Mouse (Mus musculus): ENCODE measurements around the gene AC141477.1.
A peak's percentile ranks its signal among the peaks of the same experiment; 100 is the strongest.

The AC141477.1 gene

DNA sequence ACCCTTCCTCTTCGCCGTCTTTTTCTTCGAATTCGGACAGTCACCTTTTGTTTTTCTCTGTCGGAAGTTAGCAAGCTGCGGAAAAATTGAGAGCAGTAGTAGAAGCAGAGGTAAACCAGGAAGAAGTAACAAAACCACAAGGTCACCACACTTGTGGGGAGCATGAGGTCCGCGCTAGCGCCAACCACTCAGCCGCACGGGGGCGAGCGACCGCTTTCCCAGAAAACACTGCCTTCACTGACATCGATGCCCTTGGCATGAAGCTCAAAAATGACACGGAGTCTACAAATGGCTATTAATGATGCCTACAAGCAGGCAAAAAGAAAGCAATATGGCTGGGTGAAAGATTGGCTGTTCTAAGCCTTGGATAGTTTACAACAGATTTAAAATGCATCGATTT lies at the start of gene AC141477.1:
Gene AC141477.1, minus strand, starts transcription at position 164 of the 400 bp plus-strand sequence.
- DNase-seq, result no peak

DNA sequence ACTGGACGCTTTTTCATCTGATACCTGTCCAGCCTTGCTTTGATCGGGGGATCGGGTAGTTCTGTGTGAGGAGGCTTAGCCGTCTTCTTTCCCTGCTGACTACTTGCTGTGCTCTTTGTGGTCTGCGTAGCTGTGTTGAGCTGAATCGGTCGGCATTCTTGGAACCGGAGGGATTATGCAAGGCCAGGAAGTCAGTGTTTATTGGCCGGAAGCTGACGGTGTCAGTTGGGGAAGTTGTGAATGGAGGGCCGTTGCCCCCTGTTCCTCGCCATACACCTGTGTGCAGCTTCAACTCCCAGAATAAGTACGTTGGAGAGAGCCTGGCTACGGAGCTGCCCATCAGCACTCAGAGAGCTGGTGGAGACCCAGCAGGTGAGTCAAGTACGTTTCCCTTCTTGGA lies 49.0 kb upstream of the AC141477.1 start:
- DNase-seq, result no peak

DNA sequence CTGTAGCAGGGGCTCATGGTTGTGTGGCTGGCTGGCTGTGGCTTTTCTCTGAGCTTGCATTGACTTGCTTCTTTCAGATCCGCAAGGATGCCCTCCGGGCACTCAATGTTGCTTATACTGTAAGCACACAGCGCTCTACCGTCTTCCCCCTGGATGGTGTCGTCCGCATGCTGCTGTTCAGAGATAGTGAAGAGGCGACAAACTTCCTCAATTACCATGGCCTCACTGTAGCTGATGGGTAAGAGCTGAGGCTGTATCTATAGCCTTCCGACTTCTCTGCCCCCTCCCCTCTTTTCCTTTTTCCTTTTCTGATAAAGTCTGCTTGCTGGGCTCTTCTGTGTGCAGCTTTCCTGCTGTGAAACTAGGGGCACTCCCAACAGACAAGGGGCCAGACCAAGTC lies 48.0 kb upstream of the AC141477.1 start:
- no peak for DNase-seq

DNA sequence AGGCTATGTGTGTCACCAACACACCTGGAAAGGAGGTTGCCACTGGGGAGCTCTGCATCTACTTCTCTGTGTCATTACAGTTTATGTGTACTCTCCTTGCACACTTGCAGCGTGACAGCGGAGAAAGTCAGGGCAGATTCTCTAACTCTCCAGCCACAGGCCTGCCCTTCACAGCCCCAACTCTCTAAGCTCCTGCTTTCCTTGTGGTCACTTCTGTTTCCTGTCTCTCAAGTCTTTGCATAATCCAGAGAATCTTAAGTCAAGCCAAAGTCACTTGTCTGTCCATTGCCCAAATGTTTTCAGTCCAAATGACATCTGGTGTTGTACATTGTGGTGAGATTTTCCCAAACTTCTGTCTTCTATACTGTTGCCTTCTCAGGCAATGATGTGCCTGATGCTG lies 46.1 kb upstream of the AC141477.1 start:
- DNase-seq, result no peak

DNA sequence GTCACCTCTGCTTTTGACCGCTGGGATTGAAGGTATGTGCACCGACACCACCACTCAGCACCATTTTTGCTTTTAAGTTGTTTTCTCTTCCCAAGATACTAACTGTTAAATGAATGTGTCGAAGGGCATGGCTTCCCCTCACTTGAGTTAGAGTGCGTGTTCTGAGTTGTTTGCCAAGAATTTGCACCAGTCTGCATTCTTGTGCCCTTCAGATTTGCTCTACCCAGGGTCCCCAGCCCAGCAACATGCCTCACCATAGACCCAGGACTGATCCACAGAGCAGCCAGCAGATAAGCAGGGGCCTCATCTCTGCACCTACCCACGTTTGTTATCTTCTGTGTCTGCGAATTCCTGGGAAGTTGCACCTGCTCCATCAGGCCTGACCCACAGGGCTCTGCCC lies 41.2 kb upstream of the AC141477.1 start:
- DNase-seq, result no peak

DNA sequence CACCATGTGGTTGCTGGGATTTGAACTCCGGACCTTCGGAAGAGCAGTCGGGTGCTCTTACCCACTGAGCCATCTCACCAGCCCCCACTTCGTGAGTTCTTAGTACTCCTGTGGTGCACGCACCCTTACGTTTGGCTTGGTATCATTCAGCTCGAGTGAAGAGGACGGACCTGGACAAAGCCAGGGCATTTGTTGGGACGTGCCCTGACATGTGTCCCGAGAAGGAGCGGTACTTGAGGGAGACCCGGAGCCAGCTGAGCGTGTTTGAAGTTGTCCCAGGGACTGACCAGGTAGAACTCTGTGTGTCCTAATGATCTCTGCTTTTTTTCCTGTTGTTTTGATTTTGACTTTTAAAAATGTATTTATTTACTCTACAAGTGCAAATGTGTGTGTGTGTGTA lies 40.6 kb upstream of the AC141477.1 start:
- no peak for DNase-seq

DNA sequence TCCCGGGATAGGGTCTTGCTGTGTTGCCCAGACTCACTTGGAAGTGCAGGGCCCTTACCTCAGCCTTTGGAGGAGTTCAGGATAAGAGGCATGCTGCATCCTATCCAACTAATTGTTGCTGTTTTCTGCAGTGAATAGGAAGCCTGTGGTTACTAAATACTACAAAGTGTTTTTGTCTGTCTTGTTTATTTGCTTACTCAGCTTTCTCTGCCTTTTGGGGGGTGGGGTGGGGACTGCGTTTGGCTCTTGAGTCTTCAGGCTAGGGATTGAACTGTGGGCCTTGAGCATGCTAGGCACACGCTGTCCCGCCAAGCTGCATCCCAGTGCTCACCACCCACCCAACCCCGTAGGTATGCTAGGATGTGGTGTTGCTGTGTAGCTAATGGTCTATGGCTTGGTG lies 33.5 kb upstream of the AC141477.1 start:
- no peak for DNase-seq

DNA sequence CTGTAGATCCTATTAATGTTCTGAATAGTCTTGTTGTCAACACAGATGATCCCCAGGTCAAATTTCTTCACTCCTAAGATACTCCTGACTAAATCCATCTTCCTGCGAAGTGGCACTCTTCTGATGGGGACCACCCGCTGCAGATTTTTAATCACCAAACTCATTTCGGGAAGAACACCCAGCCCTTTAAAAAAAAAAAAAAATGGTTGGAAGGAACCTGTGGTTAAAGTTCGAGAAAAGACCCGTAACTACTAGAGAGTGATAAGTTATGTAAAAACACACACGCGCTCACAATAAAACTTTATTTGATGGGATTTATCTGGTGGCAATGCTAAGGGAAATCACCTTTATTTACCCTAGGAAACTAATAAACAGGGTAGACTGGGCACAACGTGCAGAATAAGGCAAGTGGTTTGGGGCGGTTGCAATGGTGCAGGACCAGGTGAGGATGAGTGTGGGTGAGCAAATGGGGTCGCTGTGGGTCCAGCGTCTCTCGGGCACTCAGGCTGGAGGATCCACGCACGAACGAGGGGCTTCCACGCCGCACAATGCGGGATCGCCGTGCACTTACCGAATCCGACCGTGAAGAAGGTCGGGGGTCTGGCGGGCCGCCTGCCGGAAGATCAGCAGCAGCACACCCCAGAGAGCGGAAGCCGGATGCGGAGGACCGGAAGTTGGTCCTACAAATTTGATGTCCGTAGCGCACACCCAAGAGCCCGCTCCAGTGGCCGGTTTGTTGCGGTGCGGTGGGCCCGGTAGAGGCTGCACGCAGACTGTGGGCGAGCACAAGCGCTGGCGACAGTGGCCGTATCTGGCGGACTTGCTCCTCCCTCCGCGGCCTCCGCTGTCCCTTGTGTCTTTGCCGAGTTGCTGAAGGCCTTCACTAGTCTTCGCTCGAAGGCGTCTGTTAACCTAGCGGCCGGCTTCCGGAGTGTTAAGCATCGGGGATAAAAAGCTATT lies 28.2 kb upstream of the AC141477.1 start, which contains the start of the genes Mcm3ap and Ybey:
Gene Mcm3ap, plus strand, starts transcription at position 725 of the 960 bp plus-strand sequence.
Gene Ybey, minus strand, starts transcription at position 912 of the 960 bp plus-strand sequence.
- peak; percentile 87 for DNase-seq

DNA sequence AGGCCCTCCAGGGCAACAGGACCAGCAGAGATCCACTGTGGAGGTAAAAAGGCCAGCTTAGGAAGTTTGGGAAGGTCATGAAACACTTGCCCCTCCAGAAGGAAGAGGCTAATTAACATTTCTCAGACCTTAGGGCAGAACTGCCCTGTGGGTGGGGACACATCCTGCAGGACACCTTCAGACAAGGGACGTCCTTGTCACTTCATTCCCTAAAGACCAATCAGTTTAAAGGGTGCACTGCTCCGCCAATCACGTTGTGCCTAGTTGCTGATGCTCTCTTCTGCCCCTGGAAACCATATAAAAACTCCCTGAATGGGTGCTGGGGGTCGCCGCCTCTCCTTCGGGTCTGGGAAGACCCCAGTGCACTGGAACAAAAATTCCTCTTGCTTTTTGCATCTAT lies 22.5 kb upstream of the AC141477.1 start:
- no peak for DNase-seq

DNA sequence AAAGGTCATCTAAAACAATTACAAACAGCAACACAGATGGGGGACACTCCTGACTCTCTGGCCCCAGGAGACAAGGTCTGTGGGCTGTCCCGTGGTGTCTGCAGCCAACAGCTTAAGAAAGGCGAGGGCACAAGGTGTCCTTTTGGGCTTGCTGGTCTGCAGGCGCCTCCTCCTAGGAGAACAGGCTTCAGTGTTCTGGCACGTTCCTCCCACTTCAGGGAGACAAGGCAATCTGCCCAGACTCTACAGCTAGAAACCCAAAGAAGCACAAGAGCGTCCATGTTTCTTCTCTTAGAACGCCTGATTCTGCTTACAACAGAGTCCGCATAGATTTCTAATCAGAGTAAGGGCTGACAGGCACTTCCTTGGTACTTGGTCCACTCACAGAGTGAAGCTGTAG lies 22.1 kb upstream of the AC141477.1 start:
- no peak for DNase-seq

DNA sequence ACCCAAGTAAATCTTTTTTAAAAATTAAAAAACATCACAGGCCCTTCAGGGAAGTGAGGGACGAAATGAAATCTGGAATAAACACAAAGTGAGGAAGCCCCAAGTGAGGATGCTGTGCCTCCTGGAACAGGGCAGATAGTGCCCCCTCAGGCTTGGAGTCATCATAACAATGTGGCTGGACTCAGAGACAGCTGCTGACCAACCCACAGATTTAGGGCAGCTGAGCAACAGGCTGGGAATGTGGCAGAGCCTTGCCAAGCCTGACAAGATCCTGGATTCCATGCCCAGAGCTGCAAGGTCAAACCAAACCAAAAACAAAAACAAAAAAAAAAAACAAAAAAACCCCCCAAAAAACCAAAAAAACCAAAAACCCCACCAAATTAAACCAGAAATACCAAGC lies 21.0 kb upstream of the AC141477.1 start:
- DNase-seq, result no peak

DNA sequence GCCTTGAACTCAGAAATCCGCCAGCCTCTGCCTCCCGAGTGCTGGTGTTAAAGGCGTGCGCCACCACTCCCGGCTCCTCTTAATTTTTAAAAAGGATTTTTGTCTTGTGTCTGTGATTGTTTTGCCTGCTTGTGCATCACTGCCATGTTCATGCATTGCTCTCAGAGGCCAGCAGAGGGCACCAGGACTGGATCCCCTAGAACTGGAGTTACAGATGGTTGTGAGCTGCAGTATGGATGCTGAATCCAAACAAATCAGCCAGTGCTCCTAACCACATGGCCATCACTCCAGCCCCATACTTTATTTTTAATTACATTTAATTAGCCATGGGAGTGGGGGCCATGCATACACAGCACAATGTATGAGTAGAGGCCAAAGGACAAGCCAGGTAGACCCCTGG lies 15.0 kb upstream of the AC141477.1 start:
- peak; percentile 61 for DNase-seq

DNA sequence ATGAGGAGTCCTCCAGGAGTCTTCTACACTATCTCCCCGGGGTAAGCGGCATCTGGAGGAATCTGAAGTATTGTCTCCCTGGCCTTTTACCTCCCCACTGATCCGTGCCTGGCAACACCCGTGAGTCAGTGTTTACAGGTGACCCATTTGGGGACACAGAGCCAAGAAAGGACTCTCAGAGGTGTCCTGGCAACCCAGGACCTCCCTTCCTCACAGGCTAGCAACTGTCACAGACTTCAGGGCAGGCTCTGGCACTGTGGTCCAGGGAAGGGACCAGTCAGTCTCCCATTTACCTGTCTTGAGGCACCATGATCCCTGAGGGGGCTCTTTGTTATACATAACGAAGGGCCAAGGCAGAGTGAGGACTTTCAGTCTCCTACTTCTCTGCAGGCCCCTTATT lies 8.6 kb upstream of the AC141477.1 start, which contains the start of gene 2610028H24Rik:
Gene 2610028H24Rik, plus strand, starts transcription at position 231 of the 400 bp plus-strand sequence.
- DNase-seq, result no peak

DNA sequence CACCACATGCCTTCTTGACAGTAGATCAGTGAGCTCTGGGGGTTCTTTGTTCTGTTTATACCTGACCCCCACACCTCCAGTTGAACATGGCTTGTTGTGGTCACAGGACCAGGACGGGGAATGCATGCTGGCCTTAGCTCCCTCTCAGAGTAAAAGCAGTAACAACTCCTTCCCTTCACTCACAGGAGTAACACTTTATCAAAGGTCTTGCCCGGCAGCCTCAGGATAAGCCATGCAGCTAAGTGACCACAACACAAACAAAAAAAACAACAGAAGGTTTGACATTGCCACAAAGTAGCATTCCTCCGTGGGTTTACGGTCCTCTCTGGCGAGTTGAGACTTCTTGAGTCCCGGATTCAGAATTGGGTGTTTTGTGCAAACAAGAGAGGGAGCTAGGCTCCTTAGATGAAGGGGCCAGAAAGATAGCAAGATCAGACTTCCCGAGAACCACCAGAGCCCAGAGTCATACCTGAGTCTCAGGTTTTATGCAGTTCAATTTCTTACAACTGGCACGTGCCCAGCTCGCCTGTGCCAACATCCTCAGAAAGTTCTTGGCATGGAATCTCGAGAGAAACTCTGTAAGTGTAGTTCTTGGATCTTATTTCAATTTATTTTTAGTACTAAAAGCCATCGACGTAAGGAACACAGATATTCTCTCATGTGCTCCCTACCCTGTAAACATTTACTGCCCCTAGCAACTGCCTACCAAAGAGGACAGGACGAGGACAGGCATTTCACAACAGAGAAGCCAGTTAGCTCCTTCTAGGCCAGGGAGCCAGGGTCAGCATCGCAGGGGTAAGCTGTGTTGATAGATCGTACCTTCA lies 7.4 kb upstream of the AC141477.1 start:
- DNase-seq, result no peak

DNA sequence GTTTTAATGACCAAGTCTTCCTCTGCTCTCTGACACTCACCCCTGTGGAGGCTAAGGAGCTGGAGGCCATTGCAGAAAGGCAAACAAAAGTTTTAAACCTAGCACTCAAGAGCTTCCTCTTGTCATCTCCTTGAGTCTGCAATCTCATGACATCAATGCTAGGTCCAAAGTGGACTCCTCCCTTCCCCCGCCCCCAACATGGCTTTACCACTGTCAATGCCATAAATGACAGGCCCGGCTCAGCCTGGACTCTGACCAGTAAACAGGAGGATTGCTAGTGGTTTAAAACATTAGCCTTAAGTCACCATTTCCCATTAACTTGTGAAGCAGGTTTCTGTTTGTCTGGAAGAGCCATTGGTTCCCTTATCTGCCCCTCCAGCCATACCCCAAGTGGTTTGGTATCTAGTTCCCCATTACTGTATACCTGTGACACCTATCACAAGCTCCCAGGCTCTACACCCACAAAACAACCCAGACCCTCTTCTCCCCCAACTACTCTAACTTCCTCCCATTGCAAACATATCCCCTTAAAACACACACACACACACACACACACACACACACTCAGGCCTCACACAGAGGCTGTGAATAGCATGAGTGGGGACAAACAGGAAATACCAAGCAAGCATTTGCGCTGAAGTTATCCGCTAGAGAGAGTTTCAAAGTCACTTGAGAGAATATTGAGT lies 5.9 kb upstream of the AC141477.1 start:
- DNase-seq, result no peak

DNA sequence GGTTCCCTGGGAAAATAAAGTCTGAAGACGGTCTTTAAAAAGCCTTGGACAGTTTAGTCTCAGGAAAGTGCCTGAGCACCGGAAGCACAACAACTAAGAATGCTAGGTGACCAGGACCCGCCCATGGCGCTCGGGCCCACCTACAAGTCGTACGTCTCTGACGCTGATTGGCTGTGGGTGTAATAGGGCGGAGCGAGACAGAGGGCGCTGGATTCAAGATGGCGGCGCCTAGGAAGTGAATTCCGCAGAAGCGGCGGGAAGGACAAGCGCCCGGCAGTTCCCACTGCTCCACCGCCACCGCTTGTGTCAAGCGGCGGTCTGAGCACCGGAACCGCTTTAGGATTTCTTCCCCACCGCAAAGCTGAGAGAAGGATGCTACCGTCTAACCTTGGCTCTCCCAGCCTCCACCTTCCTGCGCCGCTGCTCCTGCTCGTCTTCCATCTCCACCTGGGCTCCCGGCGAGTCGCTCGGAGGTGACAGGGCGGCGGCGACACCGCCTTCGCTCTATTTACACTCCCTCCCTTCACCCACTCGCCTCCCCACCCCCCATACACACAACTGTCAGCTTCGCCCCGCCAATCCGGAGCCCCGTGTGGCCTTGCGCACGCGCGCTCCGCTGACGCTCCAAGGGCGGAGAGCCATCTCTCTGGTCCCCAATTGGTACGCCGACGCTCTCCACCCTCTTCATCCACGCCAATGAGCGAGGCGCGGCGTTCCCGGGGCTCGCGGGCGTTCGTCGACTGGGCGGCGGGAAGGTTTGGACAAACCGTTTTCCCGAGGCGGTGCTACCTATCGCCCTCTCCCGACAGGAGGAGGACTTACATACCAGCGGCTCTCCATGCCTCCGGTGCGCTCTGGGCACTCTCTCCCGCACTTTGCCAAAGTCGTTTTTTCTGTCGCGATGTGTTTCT lies 2.2 kb upstream of the AC141477.1 start, which contains the start of gene Pcnt:
Gene Pcnt, minus strand, starts transcription at position 609 of the 911 bp plus-strand sequence.
- peak; percentile 97 for DNase-seq

DNA sequence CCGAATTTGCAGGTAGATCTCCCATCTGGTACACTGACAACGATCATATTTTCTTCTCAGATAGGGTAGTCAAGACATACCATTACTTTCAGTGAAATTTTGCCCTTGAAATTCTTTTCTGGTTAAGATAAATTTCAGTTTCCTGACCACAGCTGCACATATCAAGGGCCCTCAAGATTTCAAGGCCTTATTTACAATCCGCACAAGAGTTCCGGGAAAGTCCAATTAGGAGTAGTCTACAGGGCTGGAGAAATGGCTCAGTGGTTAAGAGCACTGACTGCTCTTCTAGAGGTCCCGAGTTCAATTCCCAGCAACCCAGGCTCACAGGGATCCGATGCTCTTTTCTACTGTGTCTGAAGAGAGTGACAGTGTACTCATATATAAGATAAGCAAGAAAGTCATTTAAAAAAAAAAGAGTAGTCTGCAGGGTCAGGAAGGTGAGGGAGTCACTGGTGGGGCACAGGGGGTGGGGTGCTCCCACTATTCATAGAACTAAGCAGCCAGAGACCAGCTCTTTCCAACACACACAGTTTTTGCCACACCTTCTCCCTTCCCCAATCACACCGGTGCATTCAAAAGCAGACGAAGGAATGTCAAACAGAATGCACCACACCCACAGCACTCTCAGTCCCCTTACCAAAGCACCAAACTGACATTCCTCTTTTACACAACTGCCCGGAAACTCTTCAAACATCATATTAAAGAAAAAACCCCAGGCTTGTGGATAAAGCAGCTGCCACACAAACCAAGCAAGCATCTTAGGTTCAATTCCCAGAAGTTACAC lies 945 bp downstream of the AC141477.1 start:
- DNase-seq, result no peak

DNA sequence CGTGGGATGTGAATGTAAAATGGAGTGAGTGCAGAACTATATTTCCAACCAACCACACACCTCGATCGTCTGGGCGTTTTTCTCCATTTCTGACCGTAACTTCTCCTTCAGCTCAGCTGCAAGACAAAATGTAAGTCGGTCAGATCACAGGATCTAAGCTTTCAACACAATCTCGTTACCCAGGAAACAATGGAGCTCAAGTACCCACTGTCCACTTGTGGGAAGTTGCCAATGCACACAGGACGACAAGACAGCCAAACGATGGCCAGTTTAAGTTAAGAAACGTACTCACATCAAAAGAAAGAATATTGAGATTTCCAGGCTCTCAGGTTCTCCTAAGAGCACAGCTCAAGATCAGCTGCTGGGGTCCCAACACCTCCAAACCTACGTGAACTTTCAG lies 6.3 kb downstream of the AC141477.1 start:
- no peak for DNase-seq

DNA sequence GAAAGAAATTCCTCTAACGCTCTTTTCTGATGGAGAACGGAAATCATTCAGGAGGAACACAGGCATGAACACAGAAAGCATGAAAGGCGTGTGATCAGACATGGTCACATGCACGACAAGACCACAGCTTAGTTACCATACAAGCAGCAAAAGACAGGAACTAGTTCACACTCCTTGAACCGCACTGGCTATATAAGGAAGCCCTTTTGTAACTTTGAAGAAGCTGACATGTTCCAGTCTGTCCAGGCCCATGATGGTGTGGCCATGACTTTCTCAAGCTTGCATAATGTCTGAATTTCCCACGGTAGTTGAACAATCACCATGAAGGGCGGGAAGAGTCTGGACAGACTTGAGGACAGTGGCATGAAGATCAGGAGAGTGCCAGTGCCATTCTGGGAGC lies 14.6 kb downstream of the AC141477.1 start:
- no peak for DNase-seq

DNA sequence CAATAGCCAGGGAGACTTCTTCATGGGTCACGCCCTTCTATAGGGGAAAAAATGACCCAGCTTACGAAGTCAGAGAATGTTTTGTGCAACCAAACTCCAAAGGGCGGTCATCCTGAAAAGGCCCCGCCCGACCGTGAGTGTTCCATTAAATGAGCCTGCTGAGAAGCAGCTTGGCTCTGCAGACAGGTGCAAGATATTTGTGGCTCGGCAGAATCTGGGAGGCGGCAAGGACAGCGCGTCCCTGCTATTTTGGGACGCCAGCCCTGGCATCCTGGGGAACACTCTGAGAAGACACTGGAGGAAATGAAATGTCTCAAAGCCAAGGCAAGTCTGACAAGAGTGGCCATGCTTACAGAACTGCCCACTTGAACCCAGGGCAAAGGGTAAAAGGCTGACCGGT lies 23.4 kb downstream of the AC141477.1 start:
- DNase-seq, result no peak

DNA sequence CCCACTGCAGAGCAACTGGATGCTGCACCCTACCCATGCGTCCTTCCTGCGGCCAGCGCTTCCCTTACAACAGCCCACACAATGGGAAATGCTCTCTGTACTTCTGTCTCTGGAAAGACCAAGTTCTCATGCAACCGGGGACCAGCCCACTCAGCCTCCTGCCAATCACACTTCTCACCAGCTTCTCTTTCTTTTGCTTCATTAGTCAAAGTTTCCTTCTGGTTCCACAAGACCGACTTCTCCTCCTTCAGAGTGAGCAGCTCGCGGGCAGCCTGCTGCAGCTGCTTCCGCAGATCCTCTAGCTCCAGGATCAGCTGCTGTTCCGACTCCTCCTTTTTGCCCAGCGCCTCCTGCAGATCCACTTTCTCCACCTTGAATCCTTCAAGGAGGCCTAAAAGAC lies 31.7 kb downstream of the AC141477.1 start:
- no peak for DNase-seq
